Mouse (Mus musculus) kidney, adult 18-20 months (tissue): ENCODE measurements at regions not wholly inside any gene's neighbourhood (a gene's known extent, or its start where the extent isn't known, plus 50 kb on each side); places are given as distances from the start of the nearest gene placed in this dataset.
A peak's percentile ranks its signal among the peaks of the same experiment; 100 is the strongest.
"Not testable (repeated sequence)": the region's sequence is repeated elsewhere in the genome, so short reads cannot be mapped to it uniquely, and the experiment has no call there.

Experiments
- DNase-seq: peaks from one replicate; pipeline ENCODE4 v3.0.0; 2021

DNA sequence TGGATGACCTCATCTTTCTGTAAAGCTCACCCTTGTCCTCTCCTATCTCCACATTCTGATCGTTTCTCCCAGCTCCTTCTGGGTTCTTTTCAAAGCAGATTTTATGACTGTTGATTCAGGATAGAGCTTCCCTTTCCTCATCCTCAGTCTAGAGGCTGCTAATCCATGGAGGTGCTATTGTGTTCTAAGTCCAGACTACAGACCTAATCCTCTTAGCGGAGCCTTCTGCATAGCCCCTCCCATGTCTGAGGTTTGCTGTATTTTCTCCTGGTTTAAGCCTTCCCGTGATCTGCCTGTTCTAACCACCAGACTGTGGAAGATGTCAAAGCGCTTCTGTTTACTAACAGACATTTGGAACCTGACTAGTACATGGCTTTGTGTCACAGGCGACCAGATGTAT lies 294.0 kb upstream of the Cdh4 start:
- DNase-seq: no peak

DNA sequence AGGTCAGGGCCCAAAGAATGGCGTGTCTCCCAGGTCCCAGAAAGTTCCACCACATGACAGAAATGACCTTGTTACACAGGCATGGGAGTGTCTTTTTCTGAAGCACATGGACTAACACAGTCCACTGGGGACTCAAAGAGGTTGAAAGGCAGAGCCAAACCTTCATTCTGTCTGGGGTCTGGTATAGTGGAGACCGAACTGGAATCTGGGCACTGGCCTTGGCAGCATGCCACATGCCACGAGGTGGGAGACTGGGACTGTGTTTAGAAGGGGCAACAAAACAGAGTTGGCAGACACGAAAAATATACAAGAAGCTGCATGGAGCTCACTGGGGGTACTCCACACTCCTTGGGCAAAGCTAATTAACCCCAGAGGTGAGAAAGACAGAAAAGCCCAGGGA lies 293.6 kb upstream of the Cdh4 start:
- no peak for DNase-seq

DNA sequence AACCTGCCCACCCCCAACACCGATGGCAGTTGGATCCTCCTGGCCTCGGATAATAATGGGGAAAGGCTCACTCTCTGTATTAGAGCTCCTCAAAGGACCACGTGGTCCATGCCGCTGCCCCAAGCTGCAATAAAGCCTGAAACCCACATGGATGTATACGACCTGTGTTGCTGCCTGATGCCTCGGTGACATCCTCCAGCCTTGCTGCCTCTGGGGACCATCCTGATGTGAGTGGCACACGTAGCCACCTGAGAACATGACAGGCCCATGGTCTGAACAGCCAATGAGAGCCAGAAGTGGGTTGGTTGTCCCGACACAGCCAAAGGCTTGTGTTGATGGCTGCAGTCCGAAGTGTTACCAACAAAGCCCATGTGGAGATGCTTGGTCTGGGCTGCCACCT lies 283.4 kb upstream of the Cdh4 start:
- DNase-seq: no peak

DNA sequence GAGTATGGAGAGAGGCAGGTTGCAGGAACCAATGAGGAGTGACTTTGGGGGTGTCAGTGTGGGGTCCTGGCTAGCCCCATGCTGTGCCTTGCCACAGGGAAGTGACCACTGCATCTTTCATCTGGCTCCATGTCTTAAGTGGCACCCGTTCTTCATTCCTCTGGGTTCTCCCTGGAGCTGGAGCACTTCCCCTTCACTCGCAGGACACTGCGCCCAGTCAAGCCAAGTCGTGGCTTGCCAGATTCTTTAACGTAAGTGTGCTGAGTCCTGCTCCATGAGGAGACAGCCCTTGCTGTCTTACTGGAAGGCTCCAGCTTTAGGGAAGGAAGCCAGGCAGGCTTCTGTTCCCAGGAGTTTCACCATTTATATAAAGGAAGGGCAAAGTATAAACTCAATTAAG lies 279.1 kb upstream of the Cdh4 start:
- no peak for DNase-seq

DNA sequence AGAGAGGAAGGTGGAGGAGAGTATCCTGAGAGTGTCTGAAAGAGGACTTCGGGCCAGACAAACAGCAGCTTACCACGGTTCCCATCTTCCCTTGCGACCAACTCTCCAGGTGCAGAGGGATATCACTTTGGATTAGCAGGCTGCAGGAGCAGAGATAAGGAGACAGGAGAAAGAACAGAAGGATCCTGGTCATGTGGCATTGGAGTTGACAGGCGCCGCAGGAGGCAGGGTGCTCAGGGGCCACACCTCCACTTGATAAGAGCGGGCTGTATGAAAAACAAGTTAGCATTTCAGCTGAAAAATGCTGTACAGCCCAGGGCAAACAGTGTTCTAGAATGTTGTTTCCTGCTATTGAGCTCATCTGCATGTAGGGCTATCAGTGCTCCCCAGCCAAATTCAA lies 272.1 kb upstream of the Cdh4 start:
- no peak for DNase-seq

DNA sequence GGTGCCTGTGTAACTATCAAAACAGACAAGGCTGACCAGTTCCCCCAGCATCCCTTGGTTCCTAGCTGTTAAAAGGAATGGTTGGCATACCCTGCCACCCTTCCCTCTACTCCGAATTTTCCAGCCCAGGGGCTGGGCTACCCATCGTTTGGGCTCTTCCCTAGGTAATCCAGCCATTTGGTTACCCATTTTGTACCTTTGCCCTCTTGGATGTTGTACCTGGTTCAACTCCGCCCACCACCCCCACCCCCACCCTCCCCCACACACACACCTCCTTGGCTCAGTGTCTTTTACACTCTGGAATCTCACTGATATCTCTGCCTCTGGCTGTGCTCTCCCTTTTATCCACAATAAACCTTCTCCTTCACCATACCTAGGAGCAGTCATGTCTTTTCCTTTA lies 271.6 kb upstream of the Cdh4 start:
- peak; percentile 17 for DNase-seq

DNA sequence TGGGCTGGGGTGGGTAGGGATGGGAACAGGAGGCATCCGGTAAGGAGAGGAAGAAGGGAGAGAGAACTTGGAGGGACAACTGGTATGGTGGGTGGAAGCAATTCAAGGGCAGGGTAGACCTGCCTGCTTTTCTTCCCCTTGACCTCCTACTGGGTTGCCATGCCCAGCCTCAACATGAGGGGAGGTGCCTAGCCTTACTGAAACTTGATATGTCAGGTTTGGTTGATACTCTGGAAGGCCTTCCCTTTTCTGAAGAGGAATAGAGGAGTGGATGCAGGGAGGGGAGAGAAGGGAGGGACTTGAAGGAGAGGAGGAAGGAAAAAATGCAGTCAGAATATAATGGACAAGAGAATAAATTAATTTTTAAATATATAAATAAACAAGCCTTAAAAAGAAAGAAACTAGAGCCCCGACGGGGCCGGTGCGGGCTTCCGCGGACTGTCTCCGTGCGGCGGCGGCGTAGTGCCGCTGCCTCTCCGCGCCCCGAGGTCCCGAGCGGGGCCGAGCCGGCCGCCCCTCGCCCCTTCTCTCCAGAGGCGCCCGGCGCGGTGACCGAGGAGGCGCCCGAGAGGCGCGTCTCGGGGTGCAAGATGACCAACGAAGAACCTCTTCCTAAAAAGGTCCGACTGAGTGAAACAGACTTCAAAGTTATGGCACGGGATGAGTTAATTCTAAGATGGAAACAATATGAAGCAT lies 265.2 kb upstream of the Cdh4 start:
- not testable (repeated sequence) for DNase-seq

DNA sequence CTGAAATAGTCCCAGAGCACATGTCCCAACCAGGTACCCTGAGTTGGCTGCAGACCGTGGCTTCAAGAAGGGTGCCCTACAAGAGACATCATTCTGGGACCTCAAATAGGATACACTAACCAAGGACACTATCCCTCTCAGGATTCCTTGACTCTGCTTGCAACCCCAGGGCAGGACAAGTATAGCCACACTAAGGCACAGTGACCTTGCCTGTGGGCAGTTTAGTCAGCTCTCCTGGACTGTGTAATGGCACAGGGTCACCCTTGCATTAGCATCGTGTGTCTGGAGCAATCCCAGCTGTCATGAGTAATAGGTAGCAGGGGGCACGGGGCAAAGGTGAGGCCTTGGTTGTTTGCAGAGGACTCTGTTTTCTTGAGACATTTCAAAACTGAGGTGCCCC lies 260.9 kb upstream of the Cdh4 start:
- DNase-seq: no peak

DNA sequence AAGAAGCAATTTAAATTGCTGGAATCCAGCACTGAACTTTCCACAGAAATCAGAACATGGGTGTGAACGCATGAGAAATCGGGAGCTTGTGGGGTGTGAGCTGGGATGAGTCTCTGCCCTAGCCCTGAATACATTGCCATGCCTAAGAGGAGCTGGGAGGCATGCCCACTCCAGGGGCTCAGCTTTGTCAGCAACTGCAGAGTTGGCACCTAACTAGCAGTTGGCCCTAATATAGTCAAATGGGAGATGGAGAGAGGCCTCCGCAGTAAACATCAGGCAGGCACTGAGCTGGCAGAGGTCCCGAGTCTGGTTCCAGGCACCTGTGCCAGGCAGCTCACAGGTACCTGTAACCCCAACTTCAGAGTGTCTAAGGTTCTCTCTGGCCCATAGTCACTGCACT lies 260.1 kb upstream of the Cdh4 start:
- no peak for DNase-seq

DNA sequence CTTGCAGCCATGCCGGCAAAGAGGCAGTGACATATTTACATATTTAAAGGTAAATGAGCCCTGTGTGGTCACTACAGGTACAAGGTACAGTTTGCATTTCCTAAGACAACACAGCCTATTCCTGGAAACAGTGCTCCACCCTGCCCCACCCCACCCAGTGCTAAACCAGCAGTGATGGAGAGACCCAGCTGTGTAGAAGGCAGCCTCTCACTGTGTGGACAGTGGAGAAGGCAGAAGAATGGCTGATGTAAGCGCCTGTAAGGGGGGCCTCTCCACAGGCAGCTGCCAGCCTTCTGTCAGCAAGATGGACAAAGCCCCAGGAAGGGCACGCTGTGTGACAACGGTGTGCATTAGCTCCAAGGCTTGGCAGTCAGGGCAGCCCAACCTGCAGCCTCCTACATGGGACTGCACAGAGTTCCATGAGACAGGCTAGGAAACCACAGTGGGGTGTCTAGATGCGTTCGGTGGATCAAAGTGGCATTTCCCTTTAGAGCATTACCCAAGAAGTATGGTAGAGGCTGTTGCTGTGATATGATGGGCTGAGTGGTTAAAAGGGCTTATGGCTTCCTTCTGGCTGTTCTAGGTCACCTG lies 249.2 kb upstream of the Cdh4 start:
- no peak for DNase-seq

DNA sequence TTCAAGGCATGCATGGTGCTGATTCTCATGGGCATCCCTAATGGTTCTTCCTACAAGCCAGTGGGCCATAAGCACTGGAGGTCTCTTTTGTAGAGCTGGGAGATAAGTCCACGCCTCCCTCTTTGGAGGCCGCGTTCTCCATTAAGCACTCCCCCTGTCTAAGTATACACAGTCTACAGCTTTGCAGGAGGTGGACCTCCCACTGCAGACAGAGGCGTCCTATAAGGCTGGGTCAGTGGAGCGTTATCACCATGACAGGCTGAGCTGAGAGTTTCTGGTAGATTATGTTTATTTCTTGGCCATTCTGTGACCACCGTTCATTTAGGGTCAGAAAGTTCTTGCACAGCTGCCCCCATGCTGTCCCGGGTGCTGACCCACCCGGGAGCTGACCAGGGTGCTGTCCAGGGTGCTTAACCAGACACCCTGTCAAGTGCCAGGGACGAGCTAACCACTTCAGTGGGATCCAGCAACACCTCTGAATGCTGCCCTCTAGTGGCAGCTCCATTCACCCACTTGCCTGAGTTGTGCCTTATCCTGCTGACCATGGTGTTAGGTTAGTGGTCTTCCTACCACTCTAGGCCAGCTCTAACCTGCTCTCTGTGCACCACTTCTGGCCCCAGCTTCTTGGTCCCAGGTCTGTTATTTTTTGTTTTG lies 248.6 kb upstream of the Cdh4 start:
- DNase-seq: peak; percentile 74

DNA sequence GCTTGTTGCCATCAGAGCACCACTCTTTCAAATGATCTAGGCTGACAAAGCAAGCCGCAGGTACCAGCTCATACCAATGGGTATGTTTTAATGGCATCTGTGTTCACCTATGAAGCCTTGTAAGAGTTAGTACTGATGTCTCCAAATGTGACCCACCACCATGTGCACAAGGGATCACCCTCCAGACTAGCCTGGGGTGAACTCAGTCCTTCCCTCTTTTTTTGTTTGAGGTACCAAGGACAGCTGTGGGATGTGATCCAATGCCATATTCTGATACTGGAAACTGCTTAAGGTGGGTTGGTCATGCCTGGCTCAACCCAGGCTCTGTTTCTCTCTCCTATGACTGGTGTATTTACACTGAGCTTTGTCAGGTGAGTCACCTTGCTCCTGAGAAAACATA lies 244.8 kb upstream of the Cdh4 start:
- no peak for DNase-seq

DNA sequence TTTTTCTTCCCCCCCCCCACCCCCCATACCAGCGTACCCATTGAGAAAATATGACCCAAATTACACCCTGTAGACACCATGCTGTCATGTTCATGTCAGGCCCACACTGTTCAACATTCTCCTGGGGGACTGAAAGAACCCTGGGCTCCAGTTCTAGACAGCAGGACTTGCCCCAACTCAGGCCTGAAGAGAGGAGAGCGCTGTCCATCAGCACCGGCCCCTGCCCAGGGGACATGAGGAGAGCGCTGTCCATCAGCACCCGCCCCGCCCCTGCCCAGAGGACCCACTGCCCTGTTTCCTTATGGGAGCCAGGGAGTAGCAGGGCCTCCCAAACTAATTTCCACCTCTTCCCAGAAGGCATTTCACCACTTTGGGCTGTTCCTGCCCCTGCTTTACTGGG lies 241.7 kb upstream of the Cdh4 start:
- no peak for DNase-seq

DNA sequence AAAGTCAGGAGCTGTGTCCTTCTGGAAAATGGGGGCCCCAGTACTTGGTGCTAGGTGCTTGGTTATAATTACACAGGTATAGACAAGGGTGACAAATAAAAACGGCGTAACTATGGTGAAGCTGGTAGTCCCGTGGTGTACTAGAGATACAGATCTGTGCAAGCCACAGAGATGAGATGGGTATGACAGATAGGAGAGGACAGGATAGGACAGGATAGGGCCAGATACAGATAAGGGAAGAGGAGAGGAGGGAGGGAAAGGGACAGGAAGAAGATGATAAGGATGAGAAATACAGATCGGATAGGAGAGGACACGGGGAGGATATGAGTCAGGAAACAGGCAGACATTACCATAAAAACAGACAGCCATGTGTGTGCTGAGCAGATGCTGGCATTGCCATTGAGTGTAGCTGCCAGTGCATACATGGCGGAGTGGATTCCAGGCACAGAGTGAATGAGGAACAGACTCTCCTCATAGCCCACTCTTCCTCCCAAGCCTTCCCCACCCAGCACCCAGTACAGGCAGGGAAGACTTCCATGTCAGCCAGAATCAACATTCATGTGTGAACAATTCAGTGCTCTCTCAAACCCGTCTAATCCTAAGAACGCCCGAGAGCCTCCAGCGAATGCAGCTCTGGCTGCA lies 231.9 kb upstream of the Cdh4 start:
- DNase-seq: no peak

DNA sequence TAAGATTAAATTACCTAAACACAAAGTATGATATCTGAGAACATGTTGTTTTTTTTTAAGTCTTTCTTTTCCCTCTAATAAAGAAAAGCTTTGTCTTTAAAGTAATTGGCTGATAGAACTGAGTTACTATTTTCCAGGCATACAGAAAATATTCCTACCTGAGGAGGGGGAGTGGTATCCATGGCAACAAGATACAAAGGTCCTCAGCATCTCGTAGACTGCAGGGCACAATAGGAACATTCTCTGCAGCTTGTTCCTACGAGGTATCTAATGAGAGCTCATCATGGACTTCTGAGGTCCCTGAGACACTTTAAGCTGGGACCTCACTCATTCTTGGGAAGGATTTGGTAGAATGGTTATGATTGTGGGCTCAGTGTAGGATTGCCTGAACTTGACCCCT lies 225.5 kb upstream of the Cdh4 start:
- no peak for DNase-seq

DNA sequence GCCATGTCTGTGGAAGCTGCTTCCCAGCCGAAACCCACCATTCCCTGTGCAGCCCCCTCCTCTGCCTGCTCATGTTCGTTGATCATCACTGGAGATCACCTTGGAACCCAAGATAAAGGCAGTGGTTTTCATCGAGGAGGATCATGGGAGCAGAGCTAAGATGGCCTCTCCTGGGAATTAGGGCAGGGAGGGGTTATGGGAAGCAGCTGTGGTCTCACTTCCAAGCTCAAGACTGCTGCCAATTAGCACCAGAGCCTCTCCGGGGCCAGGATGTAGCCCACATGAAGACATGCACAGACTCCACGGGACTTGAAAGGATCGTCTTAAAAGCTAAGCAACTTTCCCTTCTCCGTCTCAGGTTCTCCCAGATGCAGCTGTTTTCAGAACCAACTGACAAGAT lies 214.1 kb upstream of the Cdh4 start:
- DNase-seq: no peak

DNA sequence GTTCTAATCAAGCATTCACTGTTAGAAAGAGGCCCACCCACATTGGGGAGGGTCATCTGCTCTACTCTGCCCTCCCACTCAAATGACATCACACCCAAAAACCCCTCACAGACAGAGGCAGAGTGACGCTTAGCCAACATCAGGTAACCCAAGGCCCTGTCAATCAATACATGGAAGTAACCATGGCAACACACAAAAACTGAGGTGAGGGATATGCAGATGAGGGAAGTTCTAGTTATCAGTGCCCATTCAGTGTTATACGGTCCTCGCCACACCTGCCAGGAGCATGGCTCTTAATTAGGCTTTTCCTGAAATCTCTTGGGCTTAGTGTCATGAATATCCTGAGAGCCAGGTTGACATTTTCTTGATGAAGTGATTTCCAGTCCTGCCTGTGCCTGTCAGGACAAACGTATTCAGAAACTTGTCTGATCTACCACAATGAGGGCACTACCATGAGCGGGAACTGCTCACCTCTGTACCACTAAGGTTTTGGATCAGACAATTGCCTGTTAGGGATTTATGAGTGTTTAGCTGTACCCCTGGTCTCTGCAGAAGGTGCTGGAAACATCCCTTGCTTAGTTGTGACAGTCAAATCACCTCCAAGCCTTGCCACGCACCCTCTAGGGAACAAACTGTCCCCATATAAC lies 210.4 kb upstream of the Cdh4 start:
- no peak for DNase-seq

DNA sequence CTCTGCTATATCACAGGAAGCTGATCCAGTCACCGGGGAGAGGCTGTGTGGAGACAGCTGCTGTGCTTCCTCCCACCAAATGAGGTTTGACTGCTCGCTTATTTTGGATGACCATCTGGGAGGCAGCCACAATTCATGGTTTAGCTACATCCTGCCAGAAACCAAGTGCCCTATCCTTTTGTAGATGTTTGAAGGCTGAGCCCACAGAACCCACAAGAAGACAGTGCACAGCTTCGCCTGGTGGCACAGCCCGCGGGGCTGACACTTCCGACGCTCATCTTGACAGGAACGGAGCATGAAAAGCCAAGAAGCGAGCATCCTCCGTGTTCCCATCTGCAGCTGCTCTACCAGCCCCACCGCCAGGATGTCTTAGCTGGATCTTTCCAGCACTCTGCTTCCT lies 204.1 kb upstream of the Cdh4 start:
- DNase-seq: no peak

DNA sequence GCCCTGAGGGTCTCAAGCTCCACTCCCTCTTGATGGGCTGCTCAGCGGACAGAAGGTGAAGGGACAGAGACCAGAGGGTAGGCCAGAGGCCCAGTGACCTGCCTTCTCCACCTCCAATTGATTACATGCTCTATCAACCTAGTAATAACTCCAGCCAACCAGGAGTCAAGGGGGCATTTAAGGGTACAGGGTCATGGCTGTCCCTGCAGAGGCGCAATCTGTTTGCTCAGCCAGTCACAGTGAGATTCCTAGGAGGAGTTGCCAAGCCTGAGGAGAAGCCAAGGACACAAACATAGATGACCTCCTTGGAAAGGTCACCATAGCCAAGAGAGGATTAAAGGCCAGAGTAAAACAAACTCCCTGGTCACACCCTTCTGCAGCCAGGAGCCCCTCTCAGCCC lies 181.3 kb upstream of the Cdh4 start:
- DNase-seq: no peak

DNA sequence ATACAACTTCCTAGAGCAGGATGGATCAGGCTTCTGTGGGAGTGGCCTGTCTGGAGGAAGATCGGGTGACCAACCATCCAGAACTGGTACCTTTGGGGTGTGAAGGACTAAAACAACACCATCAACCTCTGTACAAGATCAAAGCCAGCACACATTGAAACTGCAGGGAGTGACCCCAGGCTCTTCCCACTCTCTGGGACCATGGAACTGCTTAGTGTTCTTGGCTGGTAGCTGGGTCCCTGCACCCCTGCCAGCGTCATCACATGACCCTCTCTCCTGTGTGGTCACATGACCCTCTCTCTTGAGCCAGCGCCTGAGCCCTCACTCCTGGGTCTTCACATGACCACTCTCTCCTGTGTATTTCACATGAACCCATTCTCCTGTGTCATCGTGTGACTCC lies 178.3 kb upstream of the Cdh4 start:
- no peak for DNase-seq

DNA sequence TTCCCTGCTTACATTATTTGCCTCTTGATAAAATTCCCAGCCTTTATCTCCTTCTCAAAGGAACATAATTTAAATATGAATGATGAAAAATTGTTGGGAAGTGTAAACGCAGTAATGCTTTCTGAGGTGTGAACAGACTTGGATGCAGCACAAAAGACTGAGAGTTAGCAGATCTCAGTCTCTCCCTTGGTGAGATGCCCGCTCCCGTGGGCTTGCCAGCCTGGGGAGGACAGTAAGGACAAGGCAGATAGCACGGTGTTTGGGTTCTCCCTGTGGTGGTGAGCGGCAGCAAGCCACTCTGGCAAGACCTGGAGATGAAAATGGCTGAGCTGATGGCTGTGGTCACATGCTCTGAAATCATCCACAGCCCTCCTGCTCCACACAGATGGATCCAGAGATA lies 176.8 kb upstream of the Cdh4 start:
- no peak for DNase-seq

DNA sequence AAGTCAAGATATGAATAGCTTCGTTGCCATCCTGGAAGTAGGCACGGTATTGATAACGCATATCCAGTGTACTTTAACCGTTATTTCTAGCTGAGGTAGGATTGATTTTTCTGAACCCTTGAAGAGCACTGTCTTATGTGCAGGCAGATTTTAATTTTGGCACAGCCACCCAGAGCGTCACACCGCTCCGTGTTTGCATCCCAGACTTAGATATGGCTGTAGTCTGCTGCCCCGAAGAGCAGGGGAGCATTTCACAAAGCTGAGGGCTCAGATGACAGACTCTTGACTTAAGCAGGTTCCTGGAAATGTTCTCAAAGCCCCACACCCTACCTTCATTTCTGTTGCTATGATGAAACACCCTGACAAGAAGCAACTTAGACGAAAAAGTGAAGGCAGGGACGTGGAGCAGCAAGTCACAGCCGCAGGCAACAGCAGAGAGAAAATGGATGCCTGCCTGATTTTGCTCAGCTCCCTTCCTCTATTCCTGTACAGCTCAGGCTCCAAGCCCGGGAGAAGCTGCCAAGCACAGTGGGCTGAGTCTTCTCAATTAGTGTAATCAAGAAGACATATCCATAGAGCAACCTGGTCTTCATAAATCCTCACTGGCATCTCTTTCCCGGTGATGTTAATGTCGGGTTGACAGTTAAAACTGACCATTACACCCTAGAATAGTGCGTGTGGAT lies 164.9 kb upstream of the Cdh4 start:
- DNase-seq: no peak

DNA sequence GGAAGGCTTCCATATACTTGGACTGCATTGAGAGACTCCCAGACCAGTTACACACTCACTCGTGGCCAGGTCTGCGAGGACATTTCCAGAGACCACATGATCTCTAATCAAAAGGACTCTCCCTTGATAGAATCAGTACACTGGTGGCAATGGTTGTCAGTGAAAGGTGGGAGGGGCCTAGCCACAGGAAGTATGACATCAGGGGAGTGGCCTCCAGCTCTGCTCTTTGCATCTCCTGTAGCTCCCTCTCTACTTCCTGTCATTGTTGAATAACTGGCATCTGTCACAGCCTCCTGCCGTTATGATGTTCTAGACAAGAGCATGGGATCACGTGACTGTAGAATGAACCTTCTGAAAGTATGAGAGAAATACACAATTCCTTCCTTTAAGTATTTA lies 164.3 kb upstream of the Cdh4 start:
- no peak for DNase-seq
